ENCODE assay signal across 24 mouse cellular contexts in genomic region chr5:135216871-135217270, GRCm38 (mm10). TPM values are rescaled to one million over a fixed set of nuclear protein-coding genes. Genes with fewer than 3 reads are reported as not detected.
DNase-seq lines count a peak whose midpoint lies in the region; ATAC-seq and TF ChIP-seq lines count a peak whose summit lies in the region.
"Had no signal": no experiment of that assay in that cellular context is flagged by ENCODE, and none has a peak within 500 bp of the region (broad histone marks: within the 10 kb centered on the region; RNA-seq: fewer than 3 reads in every experiment).

No protein-coding gene starts in this region.

- H3K9ac ChIP-seq in embryonic facial prominence, embryonic 13.5 days = 0 out of 2 replicates have a peak overlapping the region, but pooled peaks have one; percentile 2
- H3K9ac ChIP-seq: forebrain, embryonic 13.5 days; hindbrain, embryonic 12.5 days; neural tube, embryonic 13.5 days had no signal

- H3K9me3 ChIP-seq in embryonic facial prominence, embryonic 13.5 days = no peaks in the 10 kb centered on the region
- no peaks in the 10 kb centered on the region for H3K9me3 ChIP-seq in embryonic facial prominence, embryonic 10.5 days
- H3K9me3 ChIP-seq: forebrain, embryonic 13.5 days; G1E; heart, embryonic 10.5 days; hindbrain, embryonic 12.5 days; neural tube, embryonic 13.5 days had no signal

- no peak for ATAC-seq in embryonic facial prominence, embryonic 13.5 days (ENCODE audit: insufficient number of reproducible peaks, insufficient read depth, low FRiP score, low TSS enrichment, low read depth)
- ATAC-seq: forebrain, embryonic 13.5 days; midbrain, embryonic 16.5 days had no signal

- H3K36me3 ChIP-seq in embryonic facial prominence, embryonic 13.5 days = peaks cover 97% of the 10 kb centered on the region
- H3K36me3 ChIP-seq in embryonic facial prominence, embryonic 10.5 days (replicated peaks) = peaks cover 100% of the 10 kb centered on the region
- peaks cover 4% of the 10 kb centered on the region for H3K36me3 ChIP-seq in testis, adult 2 months (ENCODE audit: control insufficient read depth, insufficient read depth, low read length)

- WGBS in embryonic facial prominence, embryonic 13.5 days = 98% methylated on average over 6 of the region's 6 CpGs
- 96% methylated on average over 6 of the region's 6 CpGs for WGBS in embryonic facial prominence, embryonic 10.5 days

- H3K4me3 ChIP-seq in embryonic facial prominence, embryonic 13.5 days = no peak overlapping the region
- H3K4me3 ChIP-seq in embryonic facial prominence, embryonic 10.5 days = no peak overlapping the region
- H3K4me3 ChIP-seq in testis, adult 2 months (ENCODE audit: control insufficient read depth, low read depth, low read length) = no peak overlapping the region
- H3K4me3 ChIP-seq: forebrain, embryonic 13.5 days; gastrocnemius, adult 2 months; heart, embryonic 10.5 days; hindbrain, embryonic 12.5 days; left cerebral cortex, adult 2 months; myocyte; neural tube, embryonic 13.5 days had no signal

- H3K27me3 ChIP-seq in embryonic facial prominence, embryonic 13.5 days = no peaks in the 10 kb centered on the region
- H3K27me3 ChIP-seq in embryonic facial prominence, embryonic 10.5 days (replicated peaks; ENCODE audit: low read depth, poor library complexity, severe bottlenecking) = no peaks in the 10 kb centered on the region
- H3K27me3 ChIP-seq in testis, adult 2 months (ENCODE audit: control insufficient read depth, insufficient read depth, low read length) = no peaks in the 10 kb centered on the region
- H3K27me3 ChIP-seq: CH12.LX; forebrain, embryonic 13.5 days; hindbrain, embryonic 12.5 days; neural tube, embryonic 13.5 days had no signal

- no peak for TF ChIP-seq POLR2A in testis, adult 2 months (IDR thresholded peaks at IDR 0.05; ENCODE audit: control insufficient read depth, low read depth, low read length)

- H3K4me2 ChIP-seq in embryonic facial prominence, embryonic 13.5 days = no peak overlapping the region
- H3K4me2 ChIP-seq: forebrain, embryonic 13.5 days; hindbrain, embryonic 12.5 days; neural tube, embryonic 13.5 days had no signal

- H3K27ac ChIP-seq in embryonic facial prominence, embryonic 13.5 days = no peak overlapping the region
- no peak overlapping the region for H3K27ac ChIP-seq in embryonic facial prominence, embryonic 10.5 days (replicated peaks)
- peak overlapping the region; percentile 39; the same call in 1 of the 2 replicates for H3K27ac ChIP-seq in testis, adult 2 months (ENCODE audit: control insufficient read depth, insufficient read depth, low read depth, low read length)
- H3K27ac ChIP-seq: forebrain, embryonic 13.5 days; gastrocnemius, adult 2 months; heart, embryonic 10.5 days; hindbrain, embryonic 12.5 days; kidney, postnatal 0 days; left cerebral cortex, adult 2 months; macrophage; neural tube, embryonic 13.5 days had no signal

- no peaks in the 10 kb centered on the region for H3K4me1 ChIP-seq in embryonic facial prominence, embryonic 13.5 days
- H3K4me1 ChIP-seq in embryonic facial prominence, embryonic 10.5 days = no peaks in the 10 kb centered on the region
- H3K4me1 ChIP-seq in testis, adult 2 months (ENCODE audit: control insufficient read depth, insufficient read depth, low read length) = no peaks in the 10 kb centered on the region; the same call in 1 of the 2 replicates
- H3K4me1 ChIP-seq: forebrain, embryonic 13.5 days; heart, embryonic 10.5 days; hindbrain, embryonic 12.5 days; neural tube, embryonic 13.5 days had no signal

- DNase-seq in embryonic facial prominence, embryonic 10.5 days (ENCODE audit: low spot score) = no peak
- peak; percentile 30 for DNase-seq in MN1 (ENCODE audit: low spot score)
- DNase-seq in cerebellum, adult 9-10 months = peak; percentile 49
- DNase-seq in kidney, adult 9 months = no peak
- DNase-seq in right cerebral cortex, postnatal 14 days = no peak
- DNase-seq: adrenal gland, adult 8-10 months; gastrocnemius, adult 2 months; heart, postnatal 14 days; kidney, adult 18-20 months; retina, postnatal 1 day; thymus, adult 2 months had no signal

- no peak for TF ChIP-seq CTCF in testis, adult 2 months (IDR thresholded peaks at IDR 0.05; ENCODE audit: control insufficient read depth, insufficient read depth, insufficient replicate concordance, low read depth, low read length)

RNA-seq across cellular contexts. Expression of gene Baz1b, which starts 29.8 kb away (rescaled TPM):
- polyA plus RNA-seq in embryonic facial prominence, embryonic 13.5 days (2015; fragmentation: Nextera tagmentation; extraction: Ambion mirVana) = 54.7 and 55.7 TPM in 2 replicates
- polyA plus RNA-seq in embryonic facial prominence, embryonic 10.5 days (2016; fragmentation: Nextera tagmentation; extraction: Ambion mirVana) = 60.1 and 61.5 TPM in 2 replicates
- polyA plus RNA-seq in testis, adult 2 months (2012; rRNA removed) = 6.4 and 7.7 TPM in 2 replicates

RNA-seq across cellular contexts. Expression of gene Fzd9, which starts 34.2 kb away (rescaled TPM):
- 11.9 and 18.1 TPM in 2 replicates for polyA plus RNA-seq in embryonic facial prominence, embryonic 13.5 days (2015; fragmentation: Nextera tagmentation; extraction: Ambion mirVana)
- polyA plus RNA-seq in embryonic facial prominence, embryonic 10.5 days (2016; fragmentation: Nextera tagmentation; extraction: Ambion mirVana) = 3.3 and 5.1 TPM in 2 replicates
- polyA plus RNA-seq in testis, adult 2 months (2012; rRNA removed) = 3.1 and 3.2 TPM in 2 replicates
- polyA plus RNA-seq: macrophage had no signal

RNA-seq across cellular contexts. Expression of gene Bcl7b, which starts 48.8 kb away (rescaled TPM):
- polyA plus RNA-seq in embryonic facial prominence, embryonic 13.5 days (2015; fragmentation: Nextera tagmentation; extraction: Ambion mirVana) = 48.3 and 52.1 TPM in 2 replicates
- 44.6 and 48.5 TPM in 2 replicates for polyA plus RNA-seq in embryonic facial prominence, embryonic 10.5 days (2016; fragmentation: Nextera tagmentation; extraction: Ambion mirVana)
- polyA plus RNA-seq in testis, adult 2 months (2012; rRNA removed) = 33.8 and 36.7 TPM in 2 replicates

Comparison
In these comparisons a context has a peak if more than half of its experiments do, and no peak if none do; other contexts are left out.
1. DNase-seq: peak in MN1 (single experiment) and cerebellum, adult 9-10 months (single experiment); none in embryonic facial prominence, embryonic 10.5 days (single experiment), kidney, adult 9 months (single experiment) and right cerebral cortex, postnatal 14 days (single experiment).